Mouse (Mus musculus): ENCODE measurements around the gene 1700030K09Rik.

Gene 1700030K09Rik

DNA sequence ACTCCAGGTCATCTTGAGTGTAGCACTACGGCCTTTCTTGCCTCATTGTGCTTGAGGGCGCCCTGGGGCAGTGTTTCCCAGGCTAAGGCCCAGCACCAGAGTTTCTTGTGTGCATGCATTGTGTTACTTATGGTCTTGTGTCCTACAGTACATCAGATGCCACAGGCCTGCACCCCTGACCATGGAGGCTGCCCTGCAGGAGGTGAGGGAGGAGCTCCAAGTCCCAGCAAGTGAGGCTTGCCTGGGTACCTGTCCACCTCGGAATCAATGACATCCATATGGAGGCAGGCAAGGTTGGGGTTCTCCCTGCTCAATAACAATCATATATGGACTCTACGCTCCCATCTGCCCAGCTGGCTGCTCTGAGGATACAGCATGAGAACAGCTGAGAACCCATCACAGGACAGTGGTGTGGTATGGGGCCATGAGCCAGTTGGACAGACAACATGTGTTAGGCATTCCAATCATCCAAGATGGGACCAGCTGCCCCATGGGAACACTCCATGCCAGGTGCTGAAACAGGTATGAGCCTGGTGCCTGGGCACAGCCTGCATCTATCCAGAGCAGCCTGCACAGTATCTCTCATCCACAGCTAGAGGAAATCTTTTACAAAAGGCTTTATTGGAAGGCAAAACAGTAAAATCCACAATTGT, 16.3 kb downstream of the 1700030K09Rik start:
- DNase-seq (ENCODE audit: low read depth, low spot score), result no peak

DNA sequence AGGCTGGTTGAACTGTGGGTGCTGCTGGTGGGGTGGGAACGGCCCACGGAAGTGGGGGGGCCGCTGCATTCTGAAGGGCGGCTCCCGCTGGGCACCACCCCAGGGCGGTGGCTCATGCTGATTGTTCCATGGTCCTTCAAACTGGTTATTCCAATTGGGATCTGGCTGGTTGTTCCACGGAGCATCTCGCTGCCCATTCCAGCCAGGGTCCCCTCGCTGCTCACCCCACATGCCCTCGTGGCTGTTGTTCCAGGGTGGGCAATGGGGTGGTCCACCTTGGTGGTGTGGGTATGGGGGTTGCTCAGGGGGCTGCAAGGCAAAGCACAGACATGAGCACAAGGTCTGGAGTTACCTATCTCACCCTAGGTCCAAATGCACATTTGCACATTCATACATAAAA, 20.5 kb downstream of the 1700030K09Rik start:
- DNase-seq (ENCODE audit: low read depth, low spot score), result no peak

DNA sequence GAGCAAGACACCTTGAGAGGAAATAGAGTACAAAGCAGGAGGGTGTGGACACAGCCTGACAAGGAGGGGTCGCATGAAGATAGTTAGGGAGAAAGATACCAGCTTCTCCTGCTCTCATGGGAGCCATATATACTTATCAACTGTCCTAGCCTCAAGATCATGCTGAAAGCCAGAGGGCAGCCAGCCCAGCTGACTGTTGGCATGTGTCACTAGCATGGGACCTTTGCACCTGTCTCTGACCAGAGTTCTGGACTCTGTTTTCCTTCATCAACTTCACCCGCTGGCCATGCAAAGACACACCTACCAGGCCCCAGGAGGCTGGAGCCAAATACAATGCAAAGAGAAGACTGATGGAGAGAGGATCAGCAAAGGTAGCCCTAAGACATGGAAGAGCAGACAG, 25.6 kb downstream of the 1700030K09Rik start:
- DNase-seq (ENCODE audit: low read depth, low spot score), result no peak

DNA sequence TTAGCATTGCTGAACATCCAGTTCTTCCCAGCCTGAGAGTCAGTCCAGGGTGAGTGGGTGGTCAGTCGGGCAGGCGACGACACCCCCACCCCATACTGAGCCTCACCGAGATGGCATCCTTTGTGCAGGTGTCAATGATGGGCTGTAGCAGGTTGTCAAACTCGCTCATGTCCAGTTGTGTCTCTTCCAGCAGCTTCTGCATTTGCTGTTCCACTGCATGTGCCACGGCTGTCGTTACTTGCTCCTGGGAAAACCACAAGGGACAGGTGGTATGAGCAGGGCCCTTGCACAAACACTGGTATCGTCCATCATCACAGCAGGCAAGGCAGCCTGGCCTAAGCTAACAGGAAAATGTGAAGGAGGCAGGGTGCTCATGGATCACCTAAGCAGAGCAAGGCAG, 26.3 kb downstream of the 1700030K09Rik start:
- no peak for DNase-seq (ENCODE audit: low read depth, low spot score)

DNA sequence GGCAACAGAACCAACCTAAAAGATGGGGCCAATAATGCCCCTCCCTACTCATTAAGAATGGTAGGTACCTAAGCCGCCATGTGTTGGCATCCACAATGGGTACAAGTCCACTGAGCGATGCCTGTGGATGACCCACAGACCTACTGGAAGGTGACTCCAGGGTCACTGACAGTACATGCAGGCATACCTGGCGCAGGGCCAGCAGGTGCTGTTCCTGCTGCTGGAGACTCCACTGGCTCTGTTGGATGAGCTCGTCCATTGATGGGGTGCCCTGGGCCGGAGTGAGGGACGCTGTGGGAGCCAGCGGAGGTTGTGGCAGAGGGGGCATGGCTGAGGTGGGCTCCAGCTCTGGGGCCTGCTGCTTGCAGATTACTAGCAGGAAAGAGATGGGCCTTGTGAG, 27.0 kb downstream of the 1700030K09Rik start:
- DNase-seq (ENCODE audit: low read depth, low spot score), result no peak

DNA sequence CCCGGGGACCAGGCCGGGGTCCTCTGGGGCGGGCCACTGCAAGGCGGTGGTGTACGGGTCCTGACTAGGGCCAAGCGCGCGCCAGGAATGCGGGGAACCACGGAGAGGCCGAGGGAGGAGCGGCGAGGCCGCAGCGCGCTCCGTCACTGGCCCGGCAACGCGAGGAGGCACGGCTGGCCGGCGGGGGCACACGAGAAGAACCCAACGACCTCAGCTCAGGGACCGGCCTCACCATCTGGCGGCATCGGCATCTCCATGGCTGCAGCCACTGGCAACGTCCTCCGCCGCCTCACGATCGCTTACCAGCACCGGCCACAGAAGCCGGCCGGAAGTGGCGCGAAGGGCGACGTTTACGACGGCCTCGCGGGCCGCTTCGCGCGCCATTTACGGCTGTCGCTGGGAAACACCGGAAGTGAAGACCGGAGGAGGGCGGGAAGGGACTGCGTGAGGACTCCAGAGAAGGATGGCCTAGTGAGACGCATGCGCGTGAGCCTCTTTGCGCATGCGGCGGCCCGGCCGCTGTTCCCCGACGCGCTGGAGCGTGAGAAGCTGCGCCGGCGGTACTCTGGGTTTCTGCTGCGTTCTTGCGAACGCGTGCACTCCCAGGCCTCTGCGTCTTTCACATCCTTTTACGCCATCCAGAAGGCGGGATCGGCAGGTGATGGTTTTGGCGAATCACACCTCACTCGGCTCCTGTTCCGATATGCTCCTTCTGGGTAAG, 31.3 kb downstream of the 1700030K09Rik start, which contains the start of gene Cherp:
Cherp (minus strand) TSS at position 401 of the 721 bp plus-strand sequence.
- peak; percentile 99 for DNase-seq (ENCODE audit: low read depth, low spot score)

DNA sequence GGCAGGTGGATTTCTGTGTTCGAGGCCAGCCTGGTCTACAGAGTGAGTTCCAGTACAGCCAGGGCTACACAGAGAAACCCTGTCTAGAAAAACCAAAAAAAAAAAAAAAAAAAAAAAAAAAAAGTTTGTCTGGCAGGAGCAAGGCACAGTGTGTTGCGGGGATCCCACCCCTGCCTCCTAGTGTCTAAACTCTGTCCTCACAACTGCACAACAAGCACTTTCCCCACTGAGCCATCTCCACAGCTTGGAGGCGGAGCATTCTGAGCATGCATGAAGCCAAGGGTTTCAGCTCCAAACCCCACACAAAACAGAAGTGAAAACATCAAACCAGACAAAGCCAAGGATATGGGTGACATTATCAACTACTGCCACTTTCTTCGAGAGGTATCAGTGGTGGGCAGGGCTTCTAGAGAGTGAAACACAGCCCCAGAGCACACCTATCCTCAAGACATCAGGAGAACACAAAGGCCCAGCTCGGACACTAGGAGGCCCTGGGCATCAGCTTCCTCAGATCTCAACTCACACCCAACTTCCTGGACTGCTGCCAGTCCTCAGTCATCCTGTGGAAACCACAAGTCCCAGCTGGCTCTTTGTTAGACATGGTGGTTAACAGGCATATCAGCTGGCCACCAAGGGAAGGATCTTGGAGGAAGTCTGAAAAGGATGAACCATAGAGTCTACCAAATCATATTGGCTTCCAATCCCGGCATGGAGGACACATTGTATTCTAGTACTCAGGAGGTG, 41.9 kb downstream of the 1700030K09Rik start:
- DNase-seq (ENCODE audit: low read depth, low spot score), result peak; percentile 40

DNA sequence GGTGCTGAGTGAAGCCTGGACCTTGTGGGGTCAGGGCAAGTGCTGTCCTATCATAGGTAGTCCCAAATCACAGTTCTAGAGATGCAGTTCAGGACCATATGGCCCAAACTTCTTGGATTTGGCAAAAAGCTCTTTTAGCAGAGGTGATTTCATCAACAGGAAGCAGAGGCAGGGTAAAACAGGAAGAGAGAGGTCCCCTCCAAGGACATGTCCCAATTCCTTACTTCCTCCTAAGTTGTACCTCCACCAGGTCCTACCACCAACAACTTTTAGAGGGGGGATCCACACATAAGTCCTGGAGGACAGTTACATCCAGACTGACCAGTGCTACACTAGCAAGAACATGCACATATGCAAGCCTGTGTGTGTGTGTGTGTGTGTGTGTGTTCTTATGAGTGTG, 43.3 kb downstream of the 1700030K09Rik start:
- no peak for DNase-seq (ENCODE audit: low read depth, low spot score)

DNA sequence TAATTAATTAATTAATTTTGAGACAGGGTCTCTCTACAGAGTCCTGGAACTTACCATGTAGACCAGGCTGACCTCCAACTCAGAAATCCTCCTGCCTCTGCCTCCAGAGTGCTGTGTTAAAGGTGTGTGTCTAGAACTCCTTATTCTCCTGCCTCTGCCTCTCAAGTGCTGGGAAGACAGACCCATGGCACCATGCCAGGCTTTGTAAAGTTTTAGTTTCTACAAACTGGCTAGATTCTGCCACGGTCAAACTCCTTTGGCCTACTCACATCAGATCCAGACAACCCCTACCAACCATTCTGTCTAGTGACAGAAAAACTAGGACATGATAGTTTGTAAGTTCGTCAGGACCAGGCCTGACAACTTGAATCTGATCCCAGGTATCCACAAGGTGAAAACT, 47.3 kb downstream of the 1700030K09Rik start:
- no peak for DNase-seq (ENCODE audit: low read depth, low spot score)

DNA sequence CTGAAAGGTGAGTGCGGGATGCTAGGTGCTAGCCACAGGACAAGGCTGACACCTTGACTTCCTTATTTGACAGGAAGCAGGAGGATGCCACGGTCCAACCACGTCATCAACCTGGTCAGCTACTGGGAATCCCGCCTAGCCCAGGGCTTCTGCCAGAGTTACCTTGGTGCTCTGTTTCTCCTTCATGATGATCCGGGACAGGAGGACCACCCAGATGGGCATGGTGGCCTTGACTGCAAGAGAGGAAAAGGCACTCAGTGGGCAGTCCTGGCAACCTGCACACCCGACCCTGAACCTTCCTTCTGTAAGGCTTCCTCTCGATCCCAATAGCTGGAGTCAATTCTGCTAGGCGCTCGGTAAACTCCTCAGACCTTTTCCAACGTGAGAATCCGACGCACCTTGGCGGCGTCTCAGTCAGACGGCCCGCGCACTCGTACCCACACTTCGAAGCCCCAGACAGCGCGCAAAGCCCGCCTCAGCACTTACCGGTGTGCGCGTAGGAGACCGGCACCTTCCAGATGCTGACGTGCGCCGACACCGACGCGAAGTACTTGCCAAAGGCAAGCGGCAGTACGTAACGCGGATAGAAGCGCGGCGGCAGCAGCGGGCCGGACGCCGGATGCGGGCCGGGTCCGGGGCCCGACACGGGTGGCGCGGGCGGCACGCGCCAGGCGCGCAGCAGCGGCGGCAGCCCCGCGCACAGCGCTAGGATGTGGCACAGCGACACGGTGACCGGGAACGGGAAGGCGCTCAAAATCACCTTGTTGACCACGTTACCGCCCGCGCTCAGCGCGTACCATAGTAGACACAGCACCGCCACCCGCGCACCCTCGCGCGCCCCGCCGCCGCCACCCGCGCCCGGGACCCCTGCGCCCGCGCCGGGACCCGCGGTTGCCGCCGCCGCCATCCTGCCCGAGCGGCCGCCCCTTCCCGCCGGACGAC, 48.3 kb downstream of the 1700030K09Rik start, which contains the start of gene Slc35e1:
Slc35e1 (minus strand) TSS at position 935 of the 942 bp plus-strand sequence.
- DNase-seq (ENCODE audit: low read depth, low spot score), result peak; percentile 81

DNA sequence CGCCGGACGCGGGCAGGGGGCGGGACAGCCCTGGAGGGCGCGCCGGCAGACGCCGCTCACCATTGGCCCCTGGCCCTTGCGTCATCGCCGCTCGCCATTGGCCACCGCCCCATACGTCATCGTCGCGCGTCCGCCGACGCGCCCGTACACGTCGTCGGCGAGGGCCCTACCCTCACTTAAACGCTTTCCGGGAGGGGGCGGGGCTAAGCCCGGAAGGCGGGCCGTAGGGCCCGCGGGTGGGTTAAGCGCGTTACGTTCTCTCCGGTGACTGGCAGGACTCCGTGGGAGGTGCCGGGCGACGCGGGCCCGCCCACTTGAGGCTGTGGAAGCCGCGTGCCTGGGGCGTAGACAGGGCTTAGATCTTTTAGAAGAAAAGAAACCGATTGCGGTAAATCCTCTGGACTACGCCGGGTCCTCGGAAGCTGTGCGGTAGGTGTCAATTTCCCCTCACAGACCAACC, 49.0 kb downstream of the 1700030K09Rik start:
- peak; percentile 100 for DNase-seq (ENCODE audit: low read depth, low spot score)

DNA sequence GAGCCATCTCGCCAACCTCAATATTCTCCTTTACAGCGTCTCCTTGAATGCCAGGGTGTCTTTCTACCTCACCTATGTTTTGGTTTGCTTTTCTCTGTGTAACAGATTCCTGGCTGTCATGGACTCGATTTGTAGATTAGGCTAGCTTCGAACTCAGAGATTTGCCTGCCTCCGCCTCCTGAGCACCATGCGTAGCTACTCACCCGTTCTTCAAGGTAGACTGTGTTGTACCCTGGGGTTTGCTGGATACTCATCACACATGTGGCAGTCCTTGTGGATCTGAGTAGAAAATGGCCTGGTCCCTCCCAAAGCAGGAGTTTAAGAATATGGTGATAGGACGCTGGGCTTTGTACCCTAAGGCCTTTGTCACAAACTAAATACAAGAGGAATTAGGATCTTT, 49.7 kb downstream of the 1700030K09Rik start:
- DNase-seq (ENCODE audit: low read depth, low spot score), result no peak

DNA sequence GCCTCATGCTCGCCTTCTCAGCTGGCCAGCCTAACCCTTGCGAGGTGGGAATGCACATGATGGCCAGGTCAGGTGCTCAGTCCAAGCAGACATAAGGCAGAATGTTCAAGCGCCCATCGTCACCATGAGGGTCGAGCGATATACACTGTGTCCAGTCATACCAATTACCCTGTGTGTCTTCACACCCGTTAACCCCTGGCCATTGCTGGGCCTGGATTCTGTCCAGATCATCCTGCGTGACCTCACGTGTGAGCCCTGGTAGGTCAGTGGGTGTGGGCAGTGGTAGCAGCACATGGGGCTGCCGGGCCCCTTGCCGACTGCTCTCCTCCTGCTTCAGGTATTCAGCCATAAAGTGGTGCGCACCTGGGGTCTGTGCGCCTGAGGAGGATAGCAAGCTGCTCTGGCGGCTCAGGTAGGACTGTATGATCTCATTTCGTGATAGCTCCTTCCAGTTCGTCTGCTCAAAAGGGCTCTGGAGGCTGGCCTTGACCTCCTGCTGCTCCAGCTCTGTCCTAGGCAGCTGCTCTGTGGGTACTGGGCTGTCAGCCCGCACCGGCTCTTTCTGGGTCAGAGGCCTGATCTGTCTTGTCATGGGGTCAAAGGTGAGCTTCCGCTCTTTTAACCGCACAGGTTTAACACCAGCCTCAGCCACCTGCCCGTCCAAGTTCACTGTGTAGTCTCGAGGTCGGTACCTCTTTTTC, 51.9 kb downstream of the 1700030K09Rik start:
- DNase-seq (ENCODE audit: low read depth, low spot score), result no peak

DNA sequence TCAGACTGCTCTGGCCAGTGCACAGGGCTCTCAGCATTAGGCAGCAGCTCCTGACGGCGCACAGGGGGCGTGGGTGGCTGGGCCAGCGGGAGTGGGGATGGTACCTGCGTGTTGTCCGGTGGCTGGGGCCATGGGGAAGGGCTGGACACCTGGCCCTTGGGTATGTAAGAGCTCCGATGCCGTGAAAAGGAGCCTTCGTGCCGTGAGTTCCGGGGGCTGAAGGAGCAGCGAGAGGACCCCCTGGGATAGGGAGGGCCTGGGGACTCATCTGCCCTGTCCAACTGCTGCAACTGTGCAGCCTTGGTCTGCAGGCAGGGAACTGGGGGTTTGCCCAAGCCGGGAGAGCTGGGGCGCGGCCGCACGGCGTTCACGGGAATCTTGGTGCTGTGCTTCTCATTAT, 52.5 kb downstream of the 1700030K09Rik start:
- no peak for DNase-seq (ENCODE audit: low read depth, low spot score)

DNA sequence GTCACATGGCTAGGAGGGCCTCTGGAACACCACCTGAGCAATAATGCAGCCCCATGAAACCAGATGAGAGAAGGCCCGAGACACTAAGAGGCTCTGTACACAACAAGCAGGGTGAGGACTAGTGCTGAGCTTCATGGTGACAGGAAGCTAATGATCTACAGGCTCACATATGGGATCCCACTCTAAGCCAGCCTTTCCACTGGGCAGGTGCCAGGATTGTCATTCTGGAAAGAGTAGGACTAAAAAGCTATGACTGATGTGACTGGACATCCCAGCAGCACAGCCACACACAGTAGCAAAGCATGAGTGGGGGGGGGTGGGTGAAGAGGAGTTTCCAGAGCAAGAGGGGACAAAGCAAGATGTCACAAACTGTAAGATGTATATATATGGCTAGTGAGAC, 54.2 kb downstream of the 1700030K09Rik start:
- no peak for DNase-seq (ENCODE audit: low read depth, low spot score)

DNA sequence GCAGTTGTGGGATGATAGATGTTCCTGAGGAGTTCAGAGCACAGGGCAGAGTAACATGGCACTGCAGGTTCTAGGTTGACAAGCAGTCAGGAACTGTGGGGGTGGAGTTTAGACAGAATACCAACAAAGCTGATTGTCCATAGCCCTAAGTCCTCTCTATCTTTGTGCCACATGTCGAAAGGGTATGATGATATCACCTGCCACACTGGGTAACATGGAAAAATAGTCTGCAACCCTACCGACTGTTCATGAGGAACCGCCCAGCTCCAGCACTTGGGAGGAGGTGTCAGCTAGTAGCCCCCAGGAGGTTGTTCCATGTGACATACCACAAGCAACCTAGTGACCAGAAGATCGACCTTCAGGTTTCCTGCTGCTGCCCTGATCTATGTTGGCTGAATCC, 54.8 kb downstream of the 1700030K09Rik start:
- no peak for DNase-seq (ENCODE audit: low read depth, low spot score)

DNA sequence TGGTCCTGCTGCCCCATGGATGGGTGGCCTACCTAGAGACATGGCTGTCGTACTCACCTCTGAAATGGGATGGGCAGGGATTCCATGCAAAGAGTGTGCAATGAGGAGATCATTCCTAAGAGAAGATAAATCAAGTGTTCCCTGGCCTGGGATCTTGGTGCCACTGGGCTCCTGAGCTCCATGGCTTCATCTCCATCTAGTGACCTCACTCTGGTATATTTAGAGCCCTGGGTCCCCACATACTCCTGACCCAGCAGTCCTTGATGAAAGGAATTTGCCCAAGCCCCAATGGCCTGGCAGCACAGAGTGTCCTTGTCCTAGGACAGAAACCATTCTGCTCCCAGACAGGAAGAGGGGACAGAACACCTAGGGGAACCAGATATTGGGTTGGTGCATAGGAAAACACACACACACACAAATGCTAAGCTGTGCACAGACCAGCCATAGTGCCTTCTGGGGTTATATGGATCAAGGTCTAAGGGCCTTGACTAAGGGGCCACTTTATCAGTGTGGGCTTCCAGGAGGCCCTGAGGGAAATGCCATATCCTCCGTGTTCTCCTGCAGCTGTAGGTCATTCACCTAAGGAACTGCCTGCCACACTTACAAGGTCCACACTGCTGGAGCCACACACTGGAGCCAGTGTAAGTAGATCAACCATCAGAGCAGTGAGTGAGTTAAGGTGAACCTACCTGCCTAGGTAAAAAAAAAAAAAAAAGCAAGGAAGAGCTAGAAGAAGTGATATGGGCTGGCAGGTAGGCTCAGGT, 56.0 kb downstream of the 1700030K09Rik start:
- no peak for DNase-seq (ENCODE audit: low read depth, low spot score)

DNA sequence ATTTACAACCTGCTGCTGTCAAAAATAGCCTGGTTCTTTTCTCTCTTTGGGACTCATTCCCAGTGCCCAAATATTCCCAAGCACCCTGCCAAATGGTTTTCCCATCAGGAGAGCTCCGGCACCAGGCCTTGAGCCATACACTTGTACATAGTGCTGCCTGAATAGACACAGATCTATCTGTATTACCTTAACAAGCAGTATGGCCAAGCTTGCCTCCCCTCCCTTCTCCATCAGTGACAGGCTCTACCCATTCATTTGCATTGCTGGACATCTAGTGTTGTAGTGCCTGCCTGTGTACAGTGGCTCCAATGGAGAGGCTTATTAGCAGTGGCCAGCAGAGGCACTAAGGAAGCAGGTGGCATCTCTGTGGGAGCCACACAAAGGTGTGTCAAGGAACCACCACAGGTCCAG, 56.8 kb downstream of the 1700030K09Rik start:
- DNase-seq (ENCODE audit: low read depth, low spot score), result no peak

DNA sequence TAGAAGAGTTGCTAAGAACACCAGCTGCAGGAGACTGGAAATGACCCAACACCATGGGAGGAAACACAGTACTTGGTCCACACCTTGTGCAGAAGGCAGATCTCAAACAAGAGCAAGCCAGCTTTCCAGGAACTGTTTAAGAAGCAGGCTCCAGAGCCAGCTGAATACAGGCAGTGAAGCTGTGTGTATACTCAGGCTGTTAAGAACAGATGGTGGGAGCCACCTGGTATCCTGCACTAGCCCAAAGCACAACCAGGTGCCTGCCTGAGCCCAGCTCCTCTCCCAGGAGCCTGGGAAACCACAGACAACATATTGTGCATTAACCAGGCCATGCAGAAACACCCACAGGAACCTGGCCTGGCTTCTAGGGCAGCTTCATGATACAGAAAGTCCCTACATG, 60.5 kb downstream of the 1700030K09Rik start:
- DNase-seq (ENCODE audit: low read depth, low spot score), result no peak
